Mouse (Mus musculus) liver, embryonic 11.5 days (tissue): ENCODE data around the gene Plce1. TPM values are rescaled to one million over a fixed set of nuclear protein-coding genes. Genes with fewer than 3 reads are reported as not detected.

Experiments used
- ATAC-seq: fragments of 200-750 bp; cut with Nextera tagmentation; replicated peaks from 2 replicates; pipeline ENCODE4 v1.8.0; 2017; ENCODE audit warnings: moderate number of reproducible peaks, mild to moderate bottlenecking, moderate TSS enrichment, moderate library complexity; ENCODE audit not compliant: low FRiP score
- DNase-seq: peaks from one replicate; pipeline ENCODE4 v3.0.0-alpha.2; 2017; ENCODE audit warnings: low spot score
- H3K27ac ChIP-seq: fragments of 300-500 bp; sonication (generic); 2 replicates; pipeline ENCODE4 v1.5.1; 2014; ENCODE audit warnings: mild to moderate bottlenecking, low read depth, low read length, control low read depth
- H3K27me3 ChIP-seq: fragments of 300-500 bp; sonication (generic); replicated peaks from 2 replicates; pipeline ENCODE4 v1.6.1; 2014; ENCODE audit warnings: low read length, mixed read lengths; ENCODE audit not compliant: control insufficient read depth, insufficient read depth
- H3K36me3 ChIP-seq: fragments of 300-500 bp; sonication (generic); 2 replicates; pipeline ENCODE4 v1.6.1; 2014; ENCODE audit warnings: mild to moderate bottlenecking, low read length, moderate library complexity, mixed read lengths; ENCODE audit not compliant: control insufficient read depth, insufficient read depth
- H3K4me1 ChIP-seq: fragments of 300-500 bp; sonication (generic); replicated peaks from 2 replicates; pipeline ENCODE4 v1.6.1; 2014; ENCODE audit warnings: low read length, mixed read lengths; ENCODE audit not compliant: control insufficient read depth, insufficient read depth
- H3K4me2 ChIP-seq: fragments of 300-500 bp; sonication (generic); 2 replicates; pipeline ENCODE4 v1.6.1; 2014; ENCODE audit warnings: mild to moderate bottlenecking, control low read depth, moderate library complexity
- H3K4me3 ChIP-seq: fragments of 300-500 bp; sonication (generic); 2 replicates; pipeline ENCODE4 v1.5.1; 2014; ENCODE audit warnings: low read depth, low read length, control low read depth
- H3K9ac ChIP-seq: fragments of 300-500 bp; sonication (generic); 2 replicates; pipeline ENCODE4 v1.6.1; 2014; ENCODE audit warnings: low read depth, low read length, control low read depth
- H3K9me3 ChIP-seq: fragments of 300-500 bp; sonication (generic); 2 replicates; pipeline ENCODE4 v1.6.1; 2016; ENCODE audit warnings: low read length, inconsistent platforms, mixed read lengths; ENCODE audit not compliant: control insufficient read depth
- WGBS: fragments of 180-500 bp; shearing (Covaris S2); extraction: QIAGEN DNeasy Blood & Tissue Kit; methylation state at CpG from one replicate; pipeline ENCODE4 v1.1.7; 2014; 5-methylcytosine and 5-hydroxymethylcytosine counted together
- polyA plus RNA-seq: library from polyadenylated mRNA; unstranded; fragments of >200 nt; fragmentation: Nextera tagmentation; extraction: Ambion mirVana; gene quantifications from 2 replicates; pipeline ENCODE4 v1.2.1, GENCODE M21; 2014

The Plce1 gene
- polyA plus RNA-seq, 1 experiment from 2014 or later = 1.1 TPM

DNA sequence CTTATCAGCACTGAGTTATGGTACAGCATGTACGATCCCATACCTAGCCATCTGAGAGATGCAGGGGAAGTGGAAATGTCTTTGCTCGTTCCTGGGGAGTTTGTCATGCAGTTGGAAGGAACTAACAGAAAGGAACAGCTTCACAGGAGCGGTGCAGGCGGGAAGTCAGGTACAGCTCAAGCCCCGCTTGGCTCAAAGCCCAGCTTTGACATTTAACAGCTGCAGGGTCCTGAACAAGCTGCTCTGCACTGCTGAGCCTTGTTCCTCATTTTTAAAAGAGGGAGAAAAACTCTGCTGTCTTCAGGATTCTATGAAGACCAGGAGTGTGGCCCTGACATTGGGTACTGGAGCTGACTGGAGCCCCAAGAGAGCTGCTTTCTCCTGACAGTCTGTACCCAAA is 106.7 kb downstream of the Plce1 start:
- Histone ChIP-seq H3K4me3 (no peak overlapping the region), H3K27ac (no peak overlapping the region), H3K27me3 (no peaks in the 10 kb centered on the region), H3K9ac (no peak overlapping the region), H3K4me1 (no peaks in the 10 kb centered on the region), H3K9me3 (no peaks in the 10 kb centered on the region), H3K4me2 (no peak overlapping the region), H3K36me3 (no peaks in the 10 kb centered on the region)
- no peak for DNase-seq
- ATAC-seq = no peak
- 66% methylated on average over 5 of the region's 5 CpGs for WGBS

DNA sequence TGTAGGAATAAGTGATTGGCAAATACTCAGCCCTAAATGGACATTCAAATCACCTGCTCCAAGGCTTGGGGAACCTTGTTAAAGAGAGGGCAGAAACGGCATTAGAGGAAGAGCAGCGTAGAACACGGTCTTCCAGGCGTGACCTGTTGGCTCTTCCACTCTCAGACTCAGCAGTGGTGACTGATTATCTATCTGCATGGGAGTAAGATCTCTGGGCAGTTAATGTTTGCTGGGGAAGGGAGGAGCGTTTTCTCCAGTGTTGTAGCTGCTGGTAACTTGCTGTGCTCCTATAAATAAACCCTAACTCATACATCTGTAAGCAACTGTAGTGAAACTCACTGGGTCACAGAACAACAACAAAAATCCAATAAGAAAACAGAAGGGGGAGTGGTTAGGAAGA is 108.6 kb downstream of the Plce1 start:
- no peaks in the 10 kb centered on the region for H3K9me3 ChIP-seq
- H3K27ac ChIP-seq = no peak overlapping the region
- DNase-seq (no peak), ATAC-seq (no peak)
- no peaks in the 10 kb centered on the region for H3K36me3 ChIP-seq
- H3K9ac ChIP-seq = no peak overlapping the region
- no peak overlapping the region for H3K4me3 ChIP-seq
- WGBS = 77% methylated on average over 5 of the region's 5 CpGs
- no peaks in the 10 kb centered on the region for H3K27me3 ChIP-seq
- no peak overlapping the region for H3K4me2 ChIP-seq
- H3K4me1 ChIP-seq = no peaks in the 10 kb centered on the region

DNA sequence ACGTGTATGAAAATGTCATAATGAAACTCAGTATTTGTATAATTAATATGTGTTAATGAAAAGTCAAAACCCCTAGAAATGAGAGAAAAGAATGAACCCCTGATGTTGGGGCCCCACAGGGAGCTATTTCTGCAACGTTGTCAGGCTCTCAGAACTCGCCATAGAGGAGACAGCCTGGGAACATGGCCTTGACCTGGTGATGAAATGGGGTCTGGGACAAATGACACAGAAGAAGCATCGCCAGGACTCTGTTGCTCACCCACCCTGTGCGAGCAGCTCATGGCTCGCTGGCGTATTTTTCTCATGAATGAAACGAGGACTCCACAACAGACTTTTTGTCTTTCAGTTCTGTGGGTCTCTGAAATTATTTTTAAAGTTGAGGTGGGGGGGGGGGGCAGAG is 109.0 kb downstream of the Plce1 start:
- H3K9ac ChIP-seq = no peak overlapping the region
- no peaks in the 10 kb centered on the region for H3K27me3 ChIP-seq
- DNase-seq (no peak), ATAC-seq (no peak)
- no peak overlapping the region for H3K4me3 ChIP-seq
- 78% methylated on average over 8 of the region's 8 CpGs for WGBS
- H3K27ac ChIP-seq = no peak overlapping the region
- no peaks in the 10 kb centered on the region for H3K36me3 ChIP-seq
- no peaks in the 10 kb centered on the region for H3K9me3 ChIP-seq
- H3K4me2 ChIP-seq = no peak overlapping the region
- no peaks in the 10 kb centered on the region for H3K4me1 ChIP-seq

DNA sequence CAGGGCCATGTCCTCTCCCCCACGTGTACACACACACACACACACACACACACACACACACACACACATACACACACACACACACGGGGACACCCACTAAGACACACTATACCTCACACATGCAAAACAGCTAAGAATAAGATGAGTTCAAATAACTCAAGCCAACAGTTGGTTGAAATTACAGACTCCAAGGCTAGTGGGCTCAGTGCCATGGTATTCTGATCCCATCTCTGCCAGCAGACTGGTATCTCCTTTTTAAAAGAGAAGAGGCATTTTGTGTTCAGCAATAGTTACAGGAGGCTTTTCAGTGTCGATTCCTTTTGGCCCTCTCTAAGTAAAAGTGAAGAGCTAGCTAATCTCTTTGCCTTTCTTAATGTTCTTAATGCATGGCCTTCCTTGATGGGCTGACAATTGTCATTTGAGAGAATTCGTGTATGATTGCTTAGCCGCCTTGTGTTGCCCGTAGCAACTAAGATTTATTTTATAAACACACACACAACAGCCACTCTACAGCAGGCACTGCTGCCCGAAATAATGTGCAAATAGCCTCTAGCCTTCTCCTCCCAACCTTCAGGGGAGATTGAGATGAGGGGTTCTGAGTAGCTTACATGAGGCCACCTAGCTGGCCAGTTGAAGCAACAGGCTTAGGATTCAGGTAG is 111.8 kb downstream of the Plce1 start:
- no peak overlapping the region for H3K4me2 ChIP-seq
- H3K9me3 ChIP-seq = no peaks in the 10 kb centered on the region
- ATAC-seq = no peak
- no peaks in the 10 kb centered on the region for H3K27me3 ChIP-seq
- no peaks in the 10 kb centered on the region for H3K36me3 ChIP-seq
- no peak overlapping the region for H3K27ac ChIP-seq
- no peak overlapping the region for H3K4me3 ChIP-seq
- 70% methylated on average over 7 of the region's 7 CpGs for WGBS
- no peak for DNase-seq
- no peak overlapping the region for H3K9ac ChIP-seq
- H3K4me1 ChIP-seq = no peaks in the 10 kb centered on the region

DNA sequence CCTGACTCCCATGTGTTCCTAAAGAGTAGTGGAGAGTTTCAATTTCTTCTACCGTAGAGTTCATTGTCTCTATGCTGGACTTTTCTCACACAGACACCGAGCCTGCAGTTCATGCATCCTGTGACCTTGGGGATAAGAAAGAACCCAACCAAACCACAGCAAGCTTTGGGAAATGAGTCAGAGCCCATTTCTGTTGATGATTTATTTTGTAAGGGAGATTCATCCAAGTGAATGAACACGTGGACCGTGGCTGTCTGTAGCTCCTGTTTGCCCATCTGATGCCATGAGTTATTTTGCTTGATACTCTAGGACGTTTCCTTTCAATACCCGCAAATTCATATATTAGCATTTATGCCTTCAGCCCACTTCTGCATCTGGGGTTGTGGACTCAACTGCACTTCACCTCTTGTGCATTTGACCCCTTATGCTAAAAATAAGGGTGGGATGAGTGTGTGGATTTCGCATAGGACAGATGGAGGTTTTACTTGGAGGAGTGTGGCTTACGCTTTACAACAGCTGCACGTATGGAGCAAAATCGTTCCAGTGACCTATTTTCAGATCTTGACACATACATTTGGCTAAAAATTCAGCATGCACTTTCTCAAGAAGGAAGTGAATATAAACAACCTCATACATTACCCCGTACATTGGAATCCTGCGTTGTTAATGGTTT is 112.5 kb downstream of the Plce1 start:
- Histone ChIP-seq H3K4me1 (no peaks in the 10 kb centered on the region), H3K9me3 (no peaks in the 10 kb centered on the region), H3K4me2 (no peak overlapping the region), H3K27ac (no peak overlapping the region), H3K27me3 (no peaks in the 10 kb centered on the region), H3K36me3 (no peaks in the 10 kb centered on the region), H3K4me3 (no peak overlapping the region), H3K9ac (no peak overlapping the region)
- WGBS = 81% methylated on average over 12 of the region's 12 CpGs
- ATAC-seq = no peak
- DNase-seq = no peak

DNA sequence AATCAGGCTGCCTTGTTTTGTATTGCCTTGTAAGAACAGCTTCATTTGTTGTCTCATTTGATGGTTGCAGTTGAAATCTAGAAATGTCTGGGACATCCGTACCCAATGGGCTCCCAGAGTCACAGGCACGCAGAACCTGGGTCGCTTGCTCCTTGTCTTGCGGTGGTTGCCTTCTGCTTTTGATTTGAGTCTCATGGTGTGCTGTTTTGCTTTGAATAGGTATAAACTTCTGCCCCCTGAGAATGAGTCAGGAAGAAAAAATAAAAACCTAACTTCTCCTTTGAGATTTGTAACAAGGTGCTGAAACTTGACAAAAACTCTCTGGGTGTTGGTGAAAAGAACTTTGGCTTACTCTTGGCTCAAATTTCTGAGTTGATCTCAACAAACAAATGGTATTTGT is 115.2 kb downstream of the Plce1 start:
- Histone ChIP-seq H3K9me3 (no peaks in the 10 kb centered on the region), H3K4me3 (no peak overlapping the region), H3K9ac (no peak overlapping the region), H3K4me1 (no peaks in the 10 kb centered on the region), H3K36me3 (no peaks in the 10 kb centered on the region), H3K4me2 (no peak overlapping the region), H3K27me3 (no peaks in the 10 kb centered on the region), H3K27ac (no peak overlapping the region)
- no peak for DNase-seq
- 86% methylated on average over 4 of the region's 4 CpGs for WGBS
- no peak for ATAC-seq

DNA sequence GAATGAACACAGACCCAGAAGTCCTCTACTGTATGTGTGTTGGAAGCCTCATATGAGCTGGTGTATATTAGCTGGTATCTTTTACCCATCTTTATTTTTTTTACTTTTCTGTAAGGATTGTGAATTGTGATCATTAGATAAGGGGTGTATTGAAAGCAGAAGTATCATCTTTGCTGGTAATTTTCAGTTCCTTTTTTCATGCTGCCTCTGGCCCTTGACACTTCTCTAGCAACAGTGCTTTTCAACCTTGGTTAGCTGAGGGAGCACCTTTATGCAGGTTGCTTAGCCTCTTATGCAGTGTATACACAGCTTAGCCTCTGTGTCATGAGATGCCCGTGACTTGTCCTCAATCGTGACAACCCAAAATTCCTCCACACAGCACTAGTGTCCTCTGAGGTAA is 116.5 kb downstream of the Plce1 start:
- 72% methylated on average over 2 of the region's 2 CpGs for WGBS
- ATAC-seq = no peak

DNA sequence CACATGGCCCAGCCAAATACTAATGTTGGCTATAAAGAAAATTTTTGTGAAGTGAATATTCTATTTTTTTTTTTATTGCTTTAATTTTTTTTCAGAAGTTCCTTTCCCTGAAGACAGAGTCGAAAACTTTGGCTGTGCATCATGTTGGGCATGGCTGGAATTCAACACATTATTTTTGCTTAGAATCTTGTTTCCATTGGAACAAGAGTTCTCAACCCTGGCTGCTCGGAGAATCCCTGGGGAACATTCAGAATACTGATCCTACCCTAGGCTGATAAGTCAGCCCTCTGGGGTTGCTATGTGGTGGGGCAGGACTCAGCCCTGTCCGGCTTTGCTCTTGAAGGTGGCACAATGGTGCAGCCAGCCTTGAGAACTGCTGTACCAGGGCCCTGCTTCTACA is 118.1 kb downstream of the Plce1 start:
- H3K9ac ChIP-seq = no peak overlapping the region
- H3K36me3 ChIP-seq = no peaks in the 10 kb centered on the region
- no peak overlapping the region for H3K4me3 ChIP-seq
- DNase-seq (no peak), ATAC-seq (no peak)
- H3K9me3 ChIP-seq = no peaks in the 10 kb centered on the region
- H3K4me1 ChIP-seq = no peaks in the 10 kb centered on the region
- H3K27me3 ChIP-seq = no peaks in the 10 kb centered on the region
- no peak overlapping the region for H3K4me2 ChIP-seq
- 77% methylated on average over 3 of the region's 3 CpGs for WGBS
- H3K27ac ChIP-seq = no peak overlapping the region

More for the DNA sequence above, 116.5 kb downstream of the Plce1 start:
- DNase-seq = no peak
- Histone ChIP-seq H3K4me1 (no peaks in the 10 kb centered on the region), H3K9me3 (no peaks in the 10 kb centered on the region), H3K9ac (no peak overlapping the region), H3K4me2 (no peak overlapping the region), H3K27me3 (no peaks in the 10 kb centered on the region), H3K4me3 (no peak overlapping the region), H3K36me3 (no peaks in the 10 kb centered on the region), H3K27ac (no peak overlapping the region)

DNA sequence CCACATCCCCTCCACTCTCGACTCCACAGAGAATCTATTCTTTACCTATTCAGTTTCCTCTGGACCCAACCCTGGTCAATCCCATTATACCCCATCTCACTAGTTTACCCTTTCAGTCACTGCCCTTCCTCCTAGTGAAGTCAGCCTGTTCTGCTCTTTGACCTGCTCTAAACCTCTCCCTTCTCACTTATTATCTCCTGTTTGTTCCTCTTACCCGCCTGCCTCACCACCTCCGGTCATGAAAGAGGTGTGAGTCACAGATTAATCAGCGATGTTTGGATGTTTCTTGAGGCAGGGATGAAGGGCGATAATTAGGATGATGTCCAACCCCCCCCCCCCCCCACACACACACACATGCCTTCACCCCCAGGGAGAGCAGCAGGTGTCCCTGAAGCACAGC is 120.2 kb downstream of the Plce1 start:
- H3K9ac ChIP-seq = no peak overlapping the region
- H3K27ac ChIP-seq = no peak overlapping the region
- no peak for DNase-seq
- no peaks in the 10 kb centered on the region for H3K9me3 ChIP-seq
- H3K4me2 ChIP-seq = no peak overlapping the region
- 53% methylated on average over 5 of the region's 5 CpGs for WGBS
- no peak overlapping the region for H3K4me3 ChIP-seq
- H3K36me3 ChIP-seq = no peaks in the 10 kb centered on the region
- H3K27me3 ChIP-seq = no peaks in the 10 kb centered on the region
- H3K4me1 ChIP-seq = no peaks in the 10 kb centered on the region
- ATAC-seq = no peak
